Mouse (Mus musculus) neural tube, postnatal 0 days (tissue): ENCODE measurements around the gene Rasa1. TPM values are rescaled to one million over a fixed set of nuclear protein-coding genes. Genes with fewer than 3 reads are reported as not detected.

Experiments used
- polyA plus RNA-seq: library from polyadenylated mRNA; unstranded; fragments of >200 nt; fragmentation: Nextera tagmentation; extraction: Ambion mirVana; gene quantifications from 2 replicates; pipeline ENCODE4 v1.2.1, GENCODE M21; 2015

Gene Rasa1
- 46.3 and 47.9 TPM in 2 replicates for polyA plus RNA-seq

DNA sequence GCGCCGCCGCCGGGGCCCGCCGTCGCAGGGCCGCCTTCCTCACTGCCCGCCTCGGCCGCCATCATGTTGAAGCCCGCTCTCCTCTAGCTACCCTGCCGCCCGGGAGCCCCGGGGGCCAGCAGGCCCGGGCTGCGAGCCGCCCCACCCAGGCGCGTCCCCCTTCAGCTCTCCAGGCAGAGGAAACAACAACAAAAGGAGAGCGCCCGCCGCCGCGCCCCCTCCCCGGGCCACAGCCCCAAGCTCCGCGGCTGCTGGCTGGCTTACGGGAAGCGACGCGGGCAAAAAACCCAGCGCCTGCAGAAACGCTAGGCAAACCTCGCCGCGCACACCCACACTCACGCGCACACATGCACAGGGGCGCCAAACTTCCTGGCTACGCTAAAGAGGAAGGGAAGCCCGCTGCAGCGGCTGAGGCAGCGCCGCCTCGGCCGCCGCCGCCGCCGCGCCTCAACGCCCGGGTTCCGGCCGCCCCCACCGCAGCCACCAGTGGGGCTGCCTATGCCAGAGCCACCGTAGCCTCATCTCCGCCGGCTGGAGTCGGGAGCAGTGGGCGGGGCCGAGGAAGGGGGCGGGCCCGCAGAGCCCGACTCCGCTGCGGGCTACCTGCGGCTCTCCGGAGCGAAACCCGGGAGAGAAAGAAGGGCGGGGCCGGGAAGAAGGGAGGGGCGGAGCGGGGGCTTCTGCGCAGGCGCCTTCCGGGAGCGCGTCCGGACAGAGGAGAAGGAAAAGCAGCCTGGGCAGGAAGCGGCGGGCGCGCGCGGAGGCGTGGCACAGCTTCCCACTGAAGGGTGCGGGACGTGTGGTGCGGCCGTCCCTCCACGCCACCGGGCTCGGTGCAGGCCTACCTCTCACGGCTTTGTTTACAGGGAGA lies at the start of gene Rasa1:
Gene Rasa1 (minus strand): TSS at position 288 of the 871 bp plus-strand sequence.

DNA sequence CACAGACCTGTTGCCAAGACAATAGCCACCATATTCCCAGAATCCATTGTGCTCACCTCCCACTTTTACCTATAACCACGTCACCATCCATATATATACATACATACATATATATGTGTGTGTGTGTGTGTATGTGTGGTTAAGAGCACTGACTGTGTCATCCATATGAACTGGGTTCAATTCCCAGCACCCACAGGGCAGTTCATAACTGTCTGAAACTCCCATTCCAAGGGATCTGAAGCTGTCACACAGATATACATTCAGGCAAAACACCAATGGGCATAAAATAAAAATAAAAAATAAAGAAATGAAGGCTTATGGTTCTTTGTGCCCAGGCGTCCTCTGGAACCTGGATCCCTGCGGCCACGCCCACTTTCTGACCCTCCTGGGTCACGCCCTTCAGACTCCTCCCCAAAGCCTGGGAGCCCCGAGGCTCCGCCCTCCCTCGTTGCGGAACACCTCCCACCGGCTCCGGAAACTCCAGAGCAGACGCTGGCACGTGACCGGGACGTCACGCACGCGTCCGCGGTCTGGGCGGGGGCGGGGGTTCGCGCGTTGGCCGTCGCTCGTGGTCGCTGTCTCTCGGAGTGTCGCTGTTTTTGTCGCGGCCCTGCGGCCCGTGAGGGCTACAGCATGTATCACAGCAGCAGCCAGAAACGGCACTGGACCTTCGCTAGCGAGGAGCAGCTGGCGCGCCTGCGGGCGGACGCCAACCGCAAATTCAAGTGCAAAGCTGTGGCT lies 99.9 kb downstream of the Rasa1 start, which contains the start of gene Ccnh:
Gene Ccnh (plus strand): TSS at position 506 of the 741 bp plus-strand sequence.

Other genes starting within 250 kb of the Rasa1 start
- 87.0 and 87.1 TPM in 2 replicates for gene Ccnh, start 99.7 kb downstream of the Rasa1 start, polyA plus RNA-seq